Mouse (Mus musculus) R1 (cell line): ENCODE measurements at regions not wholly inside any gene's neighbourhood (a gene's known extent, or its start where the extent isn't known, plus 50 kb on each side); places are given as distances from the start of the nearest gene placed in this dataset.

ENCODE experiments used
- DNase-seq: peaks from one replicate; pipeline ENCODE4 v3.0.0-alpha.2; 2018; ENCODE audit warnings: low read depth, low spot score

- DNase-seq = no peak
Observed at GRCm38 (mm10) chr10:83896160-83896559, 173.5 kb downstream of the 1500009L16Rik start.

DNA sequence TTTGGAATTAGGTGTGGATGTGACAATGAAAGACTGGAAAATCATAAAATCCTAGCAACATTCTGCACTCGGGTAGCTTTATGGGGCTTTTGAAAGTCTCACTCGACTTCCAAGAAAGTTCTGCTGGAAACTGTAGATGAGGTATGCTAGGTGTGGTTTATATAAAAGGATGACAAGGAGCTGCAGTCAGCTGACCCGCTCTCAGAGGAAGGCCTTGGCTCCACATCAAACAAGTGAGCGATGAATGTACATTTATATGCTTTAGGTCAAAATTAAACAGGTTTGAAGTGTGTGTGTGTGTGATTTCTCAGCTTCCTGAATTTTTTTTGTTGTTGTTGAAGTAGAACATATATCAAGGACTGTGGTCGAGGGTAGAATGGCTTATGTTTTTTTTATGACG, 174.9 kb downstream of the 1500009L16Rik start:
- no peak for DNase-seq

DNA sequence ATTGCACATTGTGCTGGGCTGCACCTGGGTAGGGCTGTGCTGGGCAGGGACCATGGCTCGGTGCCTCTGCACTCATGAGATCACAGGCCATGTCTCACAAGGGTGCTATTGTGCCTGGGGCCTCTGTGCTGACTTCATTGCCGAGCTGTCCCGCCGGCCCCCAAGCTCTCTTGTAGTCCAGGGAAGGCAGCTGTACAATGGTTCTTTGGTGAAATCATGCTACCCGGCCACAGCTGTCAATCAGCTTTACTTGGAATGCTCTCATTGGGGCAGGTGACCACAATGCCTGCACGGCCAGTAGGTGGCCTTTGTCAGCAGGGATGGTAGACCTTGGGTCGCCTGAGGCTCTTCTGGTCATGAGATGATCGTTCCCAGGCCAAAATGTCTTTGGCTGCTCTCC, 184.1 kb downstream of the 1500009L16Rik start:
- no peak for DNase-seq

DNA sequence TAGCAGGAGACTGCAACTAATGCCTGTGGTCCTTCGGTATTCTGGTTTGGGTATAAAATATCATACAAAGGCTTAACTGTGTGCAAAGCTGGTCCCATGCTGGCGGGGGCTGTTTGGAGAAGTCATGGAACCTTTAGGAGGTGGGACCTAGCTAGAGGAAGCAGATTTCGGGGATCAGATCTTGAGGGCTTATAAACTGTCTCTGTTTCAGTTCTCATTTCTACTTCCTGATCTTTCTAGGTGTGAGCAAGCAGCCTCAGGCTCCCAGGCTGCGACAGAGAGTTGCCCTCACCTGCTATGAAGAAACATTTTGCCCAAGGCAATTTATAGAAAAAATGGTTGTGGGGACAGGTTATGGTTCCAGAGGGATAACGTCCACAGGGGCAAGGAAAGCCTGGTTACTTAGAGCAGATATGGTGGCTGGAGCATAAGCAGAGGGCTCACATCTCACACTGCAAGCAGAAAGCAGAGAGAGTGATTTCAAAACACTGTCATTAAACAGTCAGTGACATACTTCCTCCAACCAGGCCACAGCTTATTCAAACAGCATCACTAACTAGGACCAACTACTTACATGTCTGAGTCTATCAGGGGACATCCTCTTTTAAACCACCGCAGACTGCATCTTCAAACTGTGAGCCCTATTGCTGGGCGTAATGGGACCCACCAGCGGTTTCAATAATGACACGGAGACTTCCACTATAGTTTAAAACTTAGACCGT, 188.1 kb downstream of the 1500009L16Rik start:
- no peak for DNase-seq

DNA sequence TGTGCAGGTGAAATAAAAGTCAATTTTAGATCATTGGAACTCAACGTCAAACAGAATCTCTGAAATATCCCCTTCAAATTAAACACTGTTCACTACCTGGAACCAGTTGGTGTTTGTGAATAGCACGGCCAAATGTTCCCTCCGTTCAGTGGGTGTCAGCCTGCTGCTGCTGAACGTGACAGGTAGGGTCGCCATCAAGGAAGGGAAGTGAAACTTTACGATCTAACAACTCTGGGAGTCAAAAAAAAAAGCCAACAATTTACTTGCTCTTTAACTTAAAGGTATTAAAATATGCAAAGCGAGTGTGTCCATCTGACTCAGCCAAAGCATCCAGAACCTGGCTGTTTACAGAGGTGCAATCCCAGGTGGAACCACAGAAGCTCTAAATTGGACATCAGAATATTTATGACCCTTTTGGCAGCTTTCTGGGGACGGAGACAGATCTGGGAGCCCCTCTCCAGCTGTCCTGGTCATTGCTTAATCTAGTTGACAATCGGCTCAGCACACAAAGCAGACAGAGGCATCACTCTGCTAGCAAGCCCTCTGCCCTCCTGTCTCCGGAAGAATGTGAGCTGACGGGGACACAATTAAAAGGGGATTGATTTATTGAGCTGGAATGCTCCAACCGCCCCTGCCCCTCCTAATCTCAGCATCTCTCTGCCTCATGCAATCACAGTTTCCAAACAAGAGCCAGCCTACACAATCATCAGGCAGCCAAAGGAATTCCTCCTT, 191.9 kb downstream of the 1500009L16Rik start:
- peak; percentile 43 for DNase-seq

- DNase-seq = no peak
Observed at GRCm38 (mm10) chr10:83915133-83915730, 192.6 kb downstream of the 1500009L16Rik start.

- no peak for DNase-seq
Observed at GRCm38 (mm10) chr10:83926990-83927389, 204.3 kb downstream of the 1500009L16Rik start.

DNA sequence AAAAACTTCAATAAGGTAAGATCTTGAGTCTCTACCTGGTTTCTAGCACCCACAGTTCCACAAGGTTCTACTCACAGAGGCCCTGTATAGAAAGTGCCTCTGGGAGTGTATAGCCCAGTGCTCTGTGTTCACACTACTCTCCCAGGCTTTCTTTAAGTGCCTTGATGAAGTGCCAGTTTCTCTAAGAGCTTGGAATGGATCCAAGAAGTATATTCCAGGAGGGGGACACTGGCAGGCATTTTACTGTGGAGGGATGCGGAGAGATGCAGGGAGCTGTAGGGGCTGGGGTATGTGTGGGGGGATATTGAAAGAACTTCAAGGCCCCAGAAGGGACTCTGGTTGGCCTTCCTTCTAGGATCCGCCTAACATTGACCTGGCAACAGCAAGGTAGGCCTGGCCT, 204.9 kb downstream of the 1500009L16Rik start:
- no peak for DNase-seq

DNA sequence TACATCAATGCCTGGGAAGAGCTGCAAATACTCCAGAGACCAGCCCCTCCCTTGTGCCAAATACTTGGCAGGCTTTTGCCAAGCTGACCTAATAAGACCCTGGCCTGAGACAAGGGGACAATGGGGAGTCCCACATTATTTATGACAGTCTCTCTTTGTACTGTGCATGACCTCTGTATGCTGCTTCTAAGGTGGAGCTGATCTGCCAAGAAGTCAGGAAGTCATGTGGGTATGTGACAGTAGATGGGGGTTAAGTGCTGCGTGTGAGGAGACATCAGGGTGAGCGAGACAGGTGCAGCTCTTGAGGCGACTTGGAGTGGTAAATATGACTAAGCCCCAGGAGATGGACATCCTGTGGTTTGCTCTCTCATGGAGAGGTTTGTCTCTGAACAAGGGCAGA, 209.1 kb downstream of the 1500009L16Rik start:
- no peak for DNase-seq

- no peak for DNase-seq
Observed at GRCm38 (mm10) chr10:83933201-83933600, 210.5 kb downstream of the 1500009L16Rik start.

DNA sequence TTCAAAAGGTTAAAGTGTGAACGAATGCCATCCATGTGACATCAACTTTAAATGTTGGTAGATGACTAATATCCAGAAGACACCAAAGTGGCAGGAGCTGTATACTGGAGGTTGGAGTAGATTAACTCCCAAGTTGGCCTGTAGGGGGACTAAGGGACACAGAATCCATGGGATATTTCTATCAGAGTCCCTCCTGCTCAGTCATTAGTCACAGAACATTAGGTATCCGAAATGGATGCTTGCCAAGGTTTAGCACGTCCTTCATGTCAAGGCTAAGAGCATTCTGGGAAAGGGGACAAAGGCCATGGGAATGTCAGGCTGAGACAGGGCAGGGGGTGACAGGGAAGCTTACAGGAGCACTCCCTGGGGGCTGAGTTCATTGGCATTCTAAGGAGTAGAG, 211.8 kb downstream of the 1500009L16Rik start:
- no peak for DNase-seq

DNA sequence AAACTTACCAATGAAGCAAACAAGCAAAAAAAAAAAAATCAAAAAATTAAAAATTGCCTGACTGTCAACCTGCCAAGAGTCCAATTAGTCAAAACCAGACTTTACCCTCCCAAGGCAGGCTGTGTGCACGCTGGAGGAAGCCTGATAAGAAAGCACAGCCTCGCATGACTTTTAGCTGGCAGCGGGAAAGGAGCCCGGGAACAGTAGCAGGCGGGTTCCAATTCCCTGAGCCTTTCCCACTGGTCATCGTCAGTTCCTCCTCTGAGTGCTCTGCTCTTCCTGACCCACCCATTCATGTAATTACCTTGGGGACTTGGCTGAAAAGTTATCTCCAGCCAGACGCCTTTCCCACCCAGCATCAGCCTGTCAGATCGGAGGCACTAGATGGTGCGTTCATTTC, 214.5 kb downstream of the 1500009L16Rik start:
- no peak for DNase-seq

DNA sequence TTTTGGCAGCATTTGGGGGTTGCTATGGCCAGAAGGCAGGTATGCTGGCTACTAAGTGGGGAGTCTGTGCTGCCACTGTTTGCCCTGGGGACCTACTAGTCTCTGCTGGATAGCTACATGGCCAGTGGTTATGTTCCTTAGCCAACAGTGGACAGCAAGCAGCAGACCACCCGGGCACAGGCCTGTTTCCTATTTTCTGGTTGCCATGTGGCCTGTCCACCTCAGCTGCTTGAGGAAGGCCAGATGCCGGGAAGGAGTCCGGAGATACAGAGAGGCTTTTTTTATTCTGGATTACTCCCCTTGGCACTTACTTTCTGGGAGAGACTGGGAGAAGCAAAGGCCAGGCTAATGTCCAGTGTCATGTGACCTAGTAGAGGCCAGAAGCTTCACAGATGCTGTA, 219.4 kb downstream of the 1500009L16Rik start:
- DNase-seq = no peak

DNA sequence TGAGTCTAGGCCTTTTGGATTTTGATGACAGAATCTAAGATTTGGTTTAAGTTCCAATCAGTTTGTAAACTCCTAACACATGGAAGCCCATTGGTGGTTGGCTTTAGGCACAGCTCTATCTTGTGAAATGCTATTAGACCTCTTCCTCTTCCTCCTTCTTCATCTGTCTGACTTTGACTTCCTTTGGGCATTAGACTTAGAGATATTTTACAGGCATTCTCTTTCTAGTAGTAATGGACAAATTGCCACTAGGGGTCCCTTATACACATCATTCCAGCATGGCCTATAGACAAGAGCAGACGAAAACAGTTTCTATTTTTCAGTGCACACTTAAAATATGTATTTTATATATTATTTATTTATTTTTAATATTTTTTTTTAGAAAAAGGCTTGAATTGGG, 221.5 kb downstream of the 1500009L16Rik start:
- DNase-seq = no peak

GRCm38 (mm10) chr10:83944897-83945296, 222.2 kb downstream of the 1500009L16Rik start:
- DNase-seq = no peak

GRCm38 (mm10) chr10:83945503-83945902, 222.8 kb downstream of the 1500009L16Rik start:
- DNase-seq = no peak

- DNase-seq = no peak
Observed at GRCm38 (mm10) chr10:83946186-83947176, 223.8 kb downstream of the 1500009L16Rik start.

- DNase-seq = peak; percentile 8
Observed at GRCm38 (mm10) chr10:83957118-83957759, 234.6 kb downstream of the 1500009L16Rik start.

GRCm38 (mm10) chr10:83958397-83958796, 235.7 kb downstream of the 1500009L16Rik start:
- no peak for DNase-seq

DNA sequence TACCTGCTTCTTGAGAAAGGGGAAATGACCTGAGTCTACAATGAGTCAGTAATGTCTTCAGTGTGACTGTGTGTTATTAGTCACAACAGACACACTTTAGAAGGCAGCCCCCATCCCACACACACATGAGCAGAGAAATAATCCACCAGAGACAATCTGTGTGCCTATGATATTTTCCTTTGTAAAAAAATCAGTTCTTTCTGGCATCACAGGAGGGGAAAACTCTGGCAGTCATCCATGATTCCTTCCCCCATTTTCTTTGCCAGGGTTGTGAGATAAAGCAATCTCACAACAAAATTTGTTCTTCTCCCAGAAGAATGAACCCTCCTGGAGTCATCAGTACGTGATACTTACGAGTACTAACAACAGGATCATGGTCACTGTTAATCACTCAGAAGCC, 236.2 kb downstream of the 1500009L16Rik start:
- no peak for DNase-seq

GRCm38 (mm10) chr10:83963232-83963760, 240.6 kb downstream of the 1500009L16Rik start:
- DNase-seq = no peak
